Mouse (Mus musculus) heart, adult 8-10 months (tissue): ENCODE data around the gene Slc2a6. TPM values are rescaled to one million over a fixed set of nuclear protein-coding genes. Genes with fewer than 3 reads are reported as not detected.

Experiments
- DNase-seq: peaks from one replicate; pipeline ENCODE4 v3.0.0; 2022; ENCODE audit warnings: low spot score
- total RNA-seq, 4 experiments: library from RNA; stranded (reverse); gene quantifications; 2 replicates each; pipeline ENCODE4 v1.2.4; 2022

Gene Slc2a6
- 1 to 10 TPM in 1 of 4 experiments, under 1 TPM in 3; 0.27 to 1.5 (median 0.56) TPM for total RNA-seq

DNA sequence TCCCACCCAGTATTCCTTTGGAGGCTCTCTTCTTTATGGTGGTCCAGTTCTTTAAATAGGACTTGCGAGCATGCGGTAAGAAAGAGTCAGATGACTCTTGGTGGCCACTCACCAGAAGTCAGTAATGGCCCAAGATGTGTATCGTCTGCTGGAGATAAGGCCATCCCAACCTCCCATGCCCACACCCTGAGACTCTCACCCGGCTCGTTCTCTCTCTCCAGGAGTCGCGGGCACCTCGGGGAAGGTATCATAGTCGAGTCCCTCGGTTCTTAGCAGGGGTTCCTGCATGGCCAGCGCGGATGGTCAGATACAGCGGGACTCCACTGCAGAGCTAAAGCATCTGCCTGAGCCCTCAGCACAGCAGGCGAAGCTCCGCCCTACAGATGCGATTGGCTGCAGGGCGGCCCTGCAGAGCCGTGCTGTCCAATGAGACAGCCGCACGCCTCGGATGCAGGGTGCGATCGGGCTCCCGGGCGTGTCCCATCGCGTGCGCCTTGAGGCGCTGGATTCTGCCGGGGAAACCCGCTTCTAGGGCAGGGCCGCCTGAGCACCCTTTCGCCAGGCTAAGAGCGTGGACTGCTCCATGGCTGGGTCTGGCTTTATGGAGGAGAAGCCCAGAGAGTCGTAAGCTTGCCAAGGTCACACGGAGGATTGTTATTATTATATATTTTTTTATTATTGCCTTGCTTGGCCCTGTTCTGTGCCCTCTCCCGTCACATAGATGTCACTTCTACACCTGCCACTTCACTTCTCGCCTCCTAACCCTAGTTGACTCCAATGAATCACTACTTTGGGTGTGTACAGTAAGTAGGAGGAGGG lies at the start of gene Slc2a6:
Gene Slc2a6, minus strand, starts transcription at position 381 of the 819 bp plus-strand sequence.
- DNase-seq = peak; percentile 82

DNA sequence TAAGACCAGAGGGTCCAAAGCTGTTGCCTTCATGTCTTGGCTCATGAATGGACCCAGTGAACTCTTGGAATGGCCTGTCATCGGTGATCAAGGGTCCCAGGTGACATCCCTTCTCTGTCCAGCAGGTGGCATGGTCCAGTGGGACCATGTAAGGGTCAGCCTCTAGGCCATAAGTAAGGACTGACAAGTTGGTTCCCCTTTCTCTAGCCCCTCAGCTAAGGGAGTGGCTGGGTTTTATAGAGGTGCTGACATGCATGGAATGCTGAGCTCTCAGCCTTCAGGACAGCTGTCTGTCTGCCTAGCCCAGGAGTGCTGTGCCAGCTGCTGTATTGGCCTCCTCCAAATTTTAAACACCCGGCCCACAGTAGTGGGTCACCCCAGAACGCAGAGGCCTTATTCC lies 47.7 kb upstream of the Slc2a6 start:
- no peak for DNase-seq

DNA sequence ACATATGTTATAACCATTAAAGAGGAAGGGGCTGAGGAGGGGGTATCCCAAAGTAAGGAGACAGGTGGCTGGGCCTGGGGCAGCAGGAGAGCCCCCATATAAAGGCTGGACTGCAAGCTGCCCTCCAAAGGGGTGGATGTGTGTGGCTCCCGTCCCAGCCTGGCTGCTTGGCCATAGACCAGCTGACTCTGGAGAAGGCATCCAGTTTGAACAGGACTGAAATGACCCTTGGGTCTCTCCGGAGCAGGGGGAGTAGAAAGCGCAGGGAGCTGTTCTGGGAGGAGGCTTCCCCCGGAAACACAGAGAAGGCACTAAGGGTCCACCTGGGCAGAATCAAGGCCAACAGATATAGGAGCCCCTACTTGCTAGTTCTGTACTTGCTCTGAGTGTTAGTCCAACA lies 47.0 kb upstream of the Slc2a6 start:
- no peak for DNase-seq

DNA sequence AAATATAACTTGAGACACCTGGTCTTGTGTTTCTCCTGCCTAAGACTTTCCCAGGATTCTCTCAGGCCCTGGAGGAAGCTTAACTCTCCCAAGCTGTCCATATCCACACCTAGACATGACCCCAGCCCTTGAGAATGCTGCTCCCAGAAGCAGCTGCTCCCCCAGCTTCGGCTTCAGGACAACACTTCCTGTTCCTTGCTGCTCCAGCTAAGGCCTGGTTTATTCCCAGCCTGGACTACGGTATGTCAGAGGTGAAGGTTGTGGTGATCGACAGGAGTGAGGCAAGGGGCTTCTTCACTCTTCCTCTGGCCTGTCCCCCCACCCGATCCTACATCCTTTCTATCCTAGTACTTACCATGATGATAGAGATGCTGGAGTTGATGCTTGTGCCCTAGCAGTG lies 45.6 kb upstream of the Slc2a6 start:
- DNase-seq = no peak

DNA sequence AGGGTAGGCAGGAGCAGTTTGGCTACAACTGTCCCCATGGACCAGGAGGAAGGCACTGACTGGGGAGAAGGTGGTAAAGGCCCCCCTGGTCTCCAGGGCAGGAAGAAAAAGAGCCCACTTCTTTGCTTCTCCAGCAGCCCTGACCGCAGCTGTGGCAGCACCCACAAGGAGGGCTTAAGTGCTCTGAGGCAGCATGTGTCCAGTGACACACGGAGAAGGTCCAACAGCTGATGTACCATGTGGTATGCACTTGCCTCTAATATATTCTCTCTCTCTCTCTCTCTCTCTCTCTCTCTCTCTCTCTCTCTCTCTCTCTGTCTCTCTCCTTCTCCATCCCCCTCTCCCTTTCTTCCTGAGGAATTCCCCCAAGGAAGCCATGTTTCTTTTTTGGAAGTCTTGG lies 44.2 kb upstream of the Slc2a6 start, which contains the start of gene Mymk:
Gene Mymk, minus strand, starts transcription at position 202 of the 400 bp plus-strand sequence.
- no peak for DNase-seq

DNA sequence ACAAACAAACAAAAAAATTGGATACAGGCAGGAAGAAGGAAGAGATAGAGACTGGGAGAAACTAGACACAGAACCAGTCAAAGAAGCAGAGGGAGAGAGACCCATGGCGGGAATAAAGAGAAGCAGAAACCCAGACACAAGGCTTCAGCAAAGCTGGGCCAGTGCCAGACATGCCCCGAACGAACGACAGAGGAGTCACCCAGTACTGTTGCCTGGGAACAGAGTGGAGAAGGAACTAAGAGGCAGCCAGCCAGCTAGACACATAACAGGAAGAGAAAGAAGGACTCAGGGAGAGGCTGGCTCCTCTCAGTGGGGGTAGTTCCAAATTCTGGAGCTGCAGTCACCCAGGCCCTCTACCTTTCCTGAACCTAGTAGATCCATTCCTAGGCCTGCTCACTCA lies 43.3 kb upstream of the Slc2a6 start:
- peak; percentile 74 for DNase-seq

DNA sequence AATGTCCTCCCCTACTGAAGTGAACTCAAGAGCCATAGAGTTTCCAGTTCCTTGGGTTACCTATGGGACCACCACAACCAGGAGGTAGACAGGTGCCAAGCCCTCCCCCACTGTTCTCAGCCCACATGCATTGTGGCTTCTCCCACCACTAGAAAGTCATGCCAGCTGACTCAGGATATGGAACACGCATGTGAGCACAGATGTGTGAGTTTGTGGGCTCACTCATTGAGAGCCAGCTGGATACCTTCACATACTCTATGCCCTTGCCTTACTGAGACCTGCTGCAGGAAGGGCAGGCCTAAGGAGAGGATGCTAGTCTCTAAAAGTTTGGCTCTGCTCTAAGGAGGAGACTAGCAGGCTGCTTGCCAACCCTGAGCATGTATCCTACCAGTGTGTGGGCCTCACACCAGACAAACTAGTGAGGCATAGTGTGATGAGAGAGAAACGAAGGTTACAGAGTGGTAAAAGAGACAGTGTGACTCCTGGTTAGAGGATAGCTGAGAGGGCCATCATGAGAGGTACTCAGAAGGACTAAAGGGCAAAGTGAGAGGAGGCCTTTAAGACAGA lies 42.5 kb upstream of the Slc2a6 start:
- no peak for DNase-seq

DNA sequence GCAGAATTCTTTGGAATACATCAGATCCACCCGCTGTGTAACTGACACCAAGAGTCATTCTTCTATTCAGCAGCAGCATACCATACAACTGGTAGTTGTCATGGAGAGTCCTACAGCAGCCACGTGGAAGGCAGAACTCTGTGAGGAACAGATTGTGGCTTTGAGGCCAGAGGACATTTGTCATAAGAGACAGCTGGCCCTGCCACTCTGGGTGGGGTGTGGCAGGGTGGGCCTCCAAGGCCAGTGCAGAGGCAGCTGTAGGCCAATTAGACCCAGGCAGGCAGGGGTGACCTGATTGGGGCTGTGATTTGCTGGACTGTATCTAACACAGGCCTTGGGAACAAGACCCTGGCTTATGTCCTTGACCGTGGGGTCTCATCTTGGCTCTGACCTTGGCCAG lies 41.8 kb upstream of the Slc2a6 start:
- DNase-seq = no peak

DNA sequence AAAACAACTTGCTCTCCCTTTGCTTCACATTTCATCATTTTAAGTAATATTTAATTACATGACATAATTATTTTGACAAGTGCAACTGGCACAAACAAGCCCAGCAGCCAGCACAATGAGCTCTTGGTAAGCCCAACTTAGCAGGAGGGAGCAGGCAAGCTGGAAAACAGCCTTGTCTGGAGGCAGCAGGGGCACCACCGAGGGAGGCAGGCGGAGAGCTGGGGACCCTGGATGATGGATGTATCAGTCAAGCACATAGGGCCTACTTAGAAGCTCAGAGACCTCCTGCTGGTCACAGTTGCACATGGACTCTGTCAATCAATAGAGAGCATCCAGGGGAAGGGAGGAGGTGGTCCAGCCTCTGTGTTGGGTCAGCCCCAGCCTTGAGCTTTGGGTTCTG lies 40.2 kb upstream of the Slc2a6 start:
- DNase-seq = no peak

DNA sequence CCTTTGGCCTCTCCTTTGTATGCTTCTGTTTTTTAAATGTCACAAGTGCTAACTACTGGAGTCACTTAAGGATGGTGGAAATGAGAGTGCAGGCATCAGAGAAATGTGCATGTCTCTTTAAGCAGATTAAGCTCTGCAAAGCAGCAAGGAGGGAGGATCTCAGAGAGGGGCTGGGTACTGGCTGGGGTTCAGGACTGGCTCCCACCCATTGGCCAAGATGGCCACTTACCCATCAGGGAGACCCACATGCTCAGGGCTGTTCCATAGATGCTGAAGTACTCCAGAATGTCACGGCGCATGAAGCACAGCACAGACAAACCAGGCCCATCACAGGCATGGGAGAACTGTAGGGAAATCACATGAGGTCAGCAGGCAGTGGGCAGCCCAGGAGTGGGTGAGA lies 39.3 kb upstream of the Slc2a6 start:
- no peak for DNase-seq

DNA sequence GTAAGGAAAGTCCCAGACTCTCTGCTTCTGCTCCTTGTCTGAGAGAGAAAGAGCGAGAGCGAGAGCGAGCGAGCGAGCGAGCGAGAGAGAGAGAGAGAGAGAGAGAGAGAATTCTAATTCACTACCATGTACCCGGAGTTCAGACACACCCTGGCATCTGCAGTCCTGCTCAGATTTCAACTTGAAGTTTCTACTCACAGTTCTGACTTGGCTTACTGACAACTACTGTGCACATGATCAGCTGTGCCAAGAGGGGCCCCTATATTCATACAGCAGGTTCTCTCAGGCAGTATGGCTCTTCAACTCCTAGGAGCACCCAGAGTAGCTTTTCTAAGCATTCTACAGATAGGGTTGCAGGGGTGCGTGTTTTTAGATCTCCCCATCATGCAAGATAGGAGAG lies 31.4 kb upstream of the Slc2a6 start:
- DNase-seq = no peak

DNA sequence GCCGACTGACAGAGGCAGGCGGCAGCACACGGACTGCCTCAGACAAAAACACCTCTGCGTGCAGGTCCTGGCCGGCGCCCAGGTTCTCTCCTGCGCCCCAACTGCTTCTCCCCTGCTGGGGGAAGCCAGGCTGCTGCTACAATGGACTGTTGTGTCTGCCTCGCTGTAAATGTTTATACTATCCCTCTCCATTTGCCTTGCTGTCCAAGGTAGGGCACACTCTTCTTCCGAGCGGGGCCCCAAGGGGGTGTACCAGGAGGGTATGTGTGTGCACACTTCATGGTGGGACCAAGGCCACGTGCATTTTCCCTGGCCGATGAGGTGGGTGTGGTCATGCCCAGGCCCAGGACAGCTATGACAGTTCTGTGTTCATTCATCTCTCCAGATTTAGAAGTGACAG lies 31.0 kb upstream of the Slc2a6 start:
- no peak for DNase-seq

DNA sequence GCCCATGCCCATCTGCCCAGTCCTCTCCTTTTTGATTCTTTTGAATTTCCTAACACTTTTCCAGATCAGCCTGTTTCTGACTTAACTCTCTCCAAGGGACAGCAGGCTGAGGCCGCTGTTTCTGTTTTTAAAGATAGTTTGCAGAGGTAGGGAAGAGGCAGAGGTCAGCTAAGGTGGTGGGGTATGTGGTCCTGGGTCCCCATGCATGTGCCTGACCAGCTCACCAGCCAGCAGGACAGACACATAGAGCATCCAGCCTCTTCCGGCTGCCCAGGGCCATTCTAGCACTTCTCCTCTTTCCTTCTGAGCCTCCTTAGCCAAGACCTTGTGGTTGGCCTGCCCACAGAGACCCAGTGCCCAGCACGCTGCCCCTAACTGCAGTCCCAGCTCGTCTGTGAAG lies 30.5 kb upstream of the Slc2a6 start:
- no peak for DNase-seq

DNA sequence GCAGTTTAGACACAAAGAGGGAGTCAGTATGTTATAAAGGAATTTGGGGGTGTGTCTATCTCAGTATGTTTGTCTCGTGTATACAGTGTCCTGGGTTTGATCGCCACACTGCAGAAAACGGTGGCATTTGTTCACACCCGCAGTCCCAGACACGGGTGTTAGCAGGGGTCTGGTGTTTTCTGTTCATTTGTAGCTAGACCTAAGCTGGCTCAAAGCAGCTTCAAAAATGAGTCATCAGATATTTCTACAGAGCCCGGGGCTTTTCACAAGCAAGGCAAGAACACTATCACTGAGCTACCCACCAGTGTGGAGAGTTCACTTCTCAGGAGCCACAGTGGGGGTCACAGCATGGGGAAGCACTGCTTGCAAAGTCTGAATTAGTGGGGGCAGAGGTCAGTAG lies 21.6 kb upstream of the Slc2a6 start:
- DNase-seq = no peak

DNA sequence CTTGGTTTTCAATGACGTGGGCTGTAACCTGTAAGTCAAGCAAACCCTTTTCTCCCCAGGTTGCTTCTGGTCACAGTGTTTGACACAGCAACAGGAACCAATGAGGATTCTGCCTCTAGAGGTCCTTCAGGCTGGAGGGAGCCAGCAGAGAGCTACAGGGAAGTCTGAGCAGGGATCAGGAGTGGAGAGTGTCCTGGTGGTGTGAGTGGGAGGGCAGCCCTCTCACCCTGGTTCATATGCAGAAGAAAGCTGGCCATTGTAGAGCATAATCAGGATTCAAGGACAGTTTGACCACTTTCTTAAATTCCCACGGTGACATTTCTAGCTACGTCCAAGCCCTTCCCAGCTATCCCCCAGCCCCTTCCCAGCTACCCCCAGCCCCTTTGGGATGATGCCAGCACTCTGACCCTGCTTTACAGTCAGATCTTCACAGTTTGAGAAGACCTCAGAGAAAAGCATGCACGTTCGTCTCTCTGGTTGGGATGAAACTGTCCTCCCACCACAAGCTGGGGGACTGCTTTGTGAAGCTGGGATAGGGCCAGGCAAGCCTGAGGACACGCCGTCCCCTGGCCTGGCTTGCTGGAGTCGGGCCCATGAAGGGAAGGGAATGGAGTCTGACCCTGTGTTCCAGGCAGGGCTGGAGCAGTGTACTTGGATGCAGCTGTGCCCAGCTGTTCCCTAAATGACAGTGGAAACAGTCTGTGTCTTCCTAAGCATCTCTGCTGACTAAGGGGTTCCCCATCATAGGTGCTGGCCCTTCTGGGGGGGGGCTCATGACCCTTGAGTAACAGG lies 18.4 kb upstream of the Slc2a6 start:
- DNase-seq = peak; percentile 88

DNA sequence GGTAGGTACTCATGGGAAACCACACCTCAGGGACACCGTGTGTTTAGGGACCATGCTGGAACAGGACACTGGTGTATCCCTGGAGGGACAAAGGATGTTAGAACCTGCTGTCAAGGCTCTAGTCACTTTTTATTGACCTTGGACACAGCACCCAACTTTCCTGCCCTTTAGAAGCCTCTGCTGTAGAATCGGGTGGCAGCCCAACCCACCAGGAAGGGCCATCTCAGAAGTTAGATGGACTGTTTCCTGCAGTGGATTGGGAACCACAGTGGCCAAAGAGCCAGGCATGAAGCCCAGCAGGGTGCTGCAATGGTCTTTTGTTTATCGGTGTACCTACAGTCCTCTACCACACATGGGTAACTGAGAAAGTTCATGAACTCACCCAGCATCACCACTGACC lies 16.8 kb upstream of the Slc2a6 start:
- no peak for DNase-seq

DNA sequence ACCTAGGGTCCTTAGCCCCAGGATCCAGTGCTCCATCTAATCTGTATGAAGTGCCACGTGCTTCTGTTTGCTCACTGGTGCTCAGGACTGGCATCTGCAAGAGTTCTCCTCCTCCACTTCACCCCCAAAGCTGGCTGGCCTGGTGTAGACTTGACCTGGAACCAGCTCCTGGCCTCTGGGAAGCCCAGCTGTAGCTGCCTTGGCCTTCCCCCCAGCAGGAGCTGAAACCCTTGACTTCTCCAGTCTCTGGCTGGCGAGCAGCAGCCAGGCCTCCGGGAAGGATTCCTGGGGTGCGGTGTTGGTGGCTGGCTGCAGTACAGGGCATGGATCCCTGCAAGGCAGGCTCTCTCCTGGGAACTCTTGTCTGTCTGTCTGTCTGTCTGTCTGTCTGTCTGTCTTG lies 16.4 kb upstream of the Slc2a6 start:
- no peak for DNase-seq

DNA sequence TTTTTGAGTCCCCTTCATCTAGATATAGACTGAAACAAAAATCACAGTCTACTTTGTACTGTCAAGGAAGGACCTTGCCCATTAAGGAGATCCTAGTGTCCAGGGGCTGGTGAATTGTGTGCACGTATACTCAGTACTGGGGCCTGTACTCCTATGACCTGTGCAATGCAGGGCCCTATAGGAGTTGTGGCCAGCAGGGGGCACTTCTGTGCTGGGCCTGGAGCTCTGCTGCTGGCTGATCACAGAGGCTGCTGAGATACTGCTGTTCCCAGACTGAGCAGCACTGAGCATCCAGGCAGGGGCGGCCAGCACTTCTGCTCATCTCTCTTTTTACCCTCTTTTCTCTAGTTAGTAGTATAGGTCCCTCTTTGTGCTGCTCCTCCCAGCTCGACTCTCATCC lies 15.7 kb upstream of the Slc2a6 start:
- DNase-seq = peak; percentile 76

DNA sequence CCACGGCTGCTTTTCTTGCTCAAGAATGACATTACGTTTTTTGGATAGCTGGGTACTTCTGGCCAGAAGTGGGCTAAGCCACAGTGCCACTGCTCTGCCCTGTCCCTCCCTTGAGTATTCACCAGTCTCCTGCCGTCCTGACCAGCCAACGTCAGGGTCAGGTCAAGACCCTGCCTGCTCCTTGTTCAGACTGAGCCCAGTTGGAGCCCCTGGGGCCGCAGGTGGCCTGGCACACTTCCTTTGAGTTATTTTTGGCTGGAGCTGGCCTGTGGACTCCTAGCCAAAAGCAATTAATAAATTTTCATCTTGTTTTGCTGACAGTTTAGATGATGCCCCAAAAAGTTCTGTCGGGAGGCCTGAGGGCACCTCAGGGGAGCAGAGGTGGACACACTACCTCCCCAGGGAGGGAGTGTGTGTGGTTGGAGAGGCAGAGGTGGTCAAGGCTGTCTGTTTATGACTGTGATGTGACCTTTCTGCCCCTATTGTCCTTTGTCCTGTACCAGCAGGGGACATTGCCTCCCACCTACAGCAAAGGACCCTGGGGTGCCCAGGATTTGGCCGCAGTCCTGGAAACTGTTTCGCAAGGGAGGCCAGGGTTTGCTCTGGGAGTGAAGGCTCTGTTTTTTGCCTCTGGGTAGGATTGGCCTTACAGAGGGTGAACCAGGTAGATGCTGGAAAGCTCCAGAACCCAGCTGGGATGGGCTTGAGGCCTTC lies 14.5 kb upstream of the Slc2a6 start:
- no peak for DNase-seq

DNA sequence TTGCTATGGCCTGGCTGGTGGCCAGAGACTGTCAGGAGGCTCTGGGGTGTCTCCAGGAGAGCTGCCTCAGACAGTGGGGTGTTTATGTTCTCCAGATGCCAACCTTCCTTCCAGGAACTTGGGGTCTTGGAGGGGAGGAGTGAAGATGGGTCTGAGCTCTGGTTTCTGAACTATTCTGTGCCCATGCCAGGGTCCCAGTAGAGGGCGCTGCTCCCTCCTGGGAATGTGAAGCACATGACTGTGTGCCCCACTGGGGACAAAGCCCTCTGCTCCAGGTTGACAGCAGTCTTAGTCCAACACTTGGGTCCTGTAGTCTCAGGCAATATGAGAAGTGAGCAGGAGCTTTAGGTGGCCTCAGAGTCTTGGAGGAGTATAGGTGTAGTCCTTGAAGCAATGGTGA lies 11.5 kb upstream of the Slc2a6 start:
- no peak for DNase-seq

DNA sequence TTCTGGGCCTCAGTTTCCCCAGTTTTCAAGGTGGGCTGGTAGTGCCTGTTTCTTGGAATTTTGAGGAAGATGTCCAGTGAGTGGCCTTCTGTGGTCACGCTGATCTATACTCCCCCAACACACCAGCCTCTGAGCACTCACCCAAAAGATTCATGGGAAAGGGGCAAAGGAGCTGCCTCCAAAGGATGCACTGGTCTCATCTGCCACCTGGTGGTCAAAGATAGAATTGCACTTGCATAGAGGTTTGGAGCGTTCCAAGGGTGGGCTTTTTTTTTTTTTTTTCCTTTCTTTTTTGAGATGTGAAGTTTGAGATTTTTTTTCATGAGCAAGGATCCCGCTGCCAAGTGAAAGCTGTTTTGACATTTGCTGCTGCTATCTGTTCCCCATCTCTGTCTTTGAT lies 10.8 kb upstream of the Slc2a6 start:
- peak; percentile 71 for DNase-seq

DNA sequence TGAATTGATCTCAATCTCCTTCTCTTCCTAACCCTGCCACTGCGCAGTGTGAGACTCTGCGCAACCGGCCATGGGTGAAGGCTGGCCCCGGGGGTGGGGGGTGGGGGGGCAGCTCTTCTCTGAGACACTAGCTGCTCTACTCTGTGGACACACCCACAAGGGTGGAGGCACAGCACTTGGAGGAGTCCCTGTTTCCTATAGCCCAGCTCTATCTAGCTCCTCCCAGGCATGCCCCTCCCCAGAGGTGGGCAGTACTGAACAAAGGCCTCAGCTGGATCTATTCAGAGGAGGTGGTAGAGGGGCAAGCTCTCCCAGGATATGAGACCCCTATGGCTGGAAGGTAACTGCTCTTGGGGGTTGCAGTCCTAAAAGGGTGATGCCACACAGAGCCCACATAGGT lies 9.2 kb upstream of the Slc2a6 start:
- DNase-seq = no peak
